Mouse (Mus musculus): ENCODE results near the gene Stk24. TPM values are rescaled to one million over a fixed set of nuclear protein-coding genes. Genes with fewer than 3 reads are reported as not detected.

Stk24 gene
- polyA plus RNA-seq, 1 experiment = 37.2 TPM

GRCm38 (mm10) chr14:121244104-121244503, 135.7 kb downstream of the Stk24 start:
- 94% methylated on average over 15 of the region's 15 CpGs for WGBS

GRCm38 (mm10) chr14:121239386-121239785, 140.4 kb downstream of the Stk24 start:
- Histone ChIP-seq H3K27ac (ENCODE audit: insufficient read depth, low read length) (no peak overlapping the region), H3K4me3 (replicated peaks; ENCODE audit: insufficient read depth, low read depth, low read length) (no peak overlapping the region), H3K4me1 (ENCODE audit: control insufficient read depth, insufficient read depth, low read length) (no peaks in the 10 kb centered on the region), H3K27me3 (ENCODE audit: control insufficient read depth, insufficient read depth, low read length) (no peaks in the 10 kb centered on the region)
- DNase-seq = no peak
- WGBS = 92% methylated on average over 8 of the region's 8 CpGs
- no peak for TF ChIP-seq CTCF (IDR thresholded peaks at IDR 0.05; ENCODE audit: borderline replicate concordance, insufficient read depth, low read depth, low read length)
- no peak for TF ChIP-seq POLR2A (IDR thresholded peaks at IDR 0.05; ENCODE audit: borderline replicate concordance, insufficient read depth, low read length)

More at GRCm38 (mm10) chr14:121244104-121244503, 135.7 kb downstream of the Stk24 start:
- H3K4me1 ChIP-seq (ENCODE audit: control insufficient read depth, insufficient read depth, low read length) = no peaks in the 10 kb centered on the region
- TF ChIP-seq CTCF (IDR thresholded peaks at IDR 0.05; ENCODE audit: borderline replicate concordance, insufficient read depth, low read depth, low read length) = no peak
- TF ChIP-seq POLR2A (IDR thresholded peaks at IDR 0.05; ENCODE audit: borderline replicate concordance, insufficient read depth, low read length) = no peak
- H3K27me3 ChIP-seq (ENCODE audit: control insufficient read depth, insufficient read depth, low read length) = no peaks in the 10 kb centered on the region
- H3K4me3 ChIP-seq (replicated peaks; ENCODE audit: insufficient read depth, low read depth, low read length) = no peak overlapping the region
- no peak overlapping the region for H3K27ac ChIP-seq (ENCODE audit: insufficient read depth, low read length)
- no peak for DNase-seq

- H3K27ac ChIP-seq (ENCODE audit: insufficient read depth, low read length) = no peak overlapping the region
- H3K4me1 ChIP-seq (ENCODE audit: control insufficient read depth, insufficient read depth, low read length) = no peaks in the 10 kb centered on the region
- DNase-seq = no peak
- WGBS = 96% methylated on average over 10 of the region's 10 CpGs
- no peaks in the 10 kb centered on the region for H3K27me3 ChIP-seq (ENCODE audit: control insufficient read depth, insufficient read depth, low read length)
- H3K4me3 ChIP-seq (replicated peaks; ENCODE audit: insufficient read depth, low read depth, low read length) = no peak overlapping the region
- TF ChIP-seq CTCF (IDR thresholded peaks at IDR 0.05; ENCODE audit: borderline replicate concordance, insufficient read depth, low read depth, low read length) (no peak), POLR2A (IDR thresholded peaks at IDR 0.05; ENCODE audit: borderline replicate concordance, insufficient read depth, low read length) (no peak)
These were observed 141.1 kb downstream of the Stk24 start for GRCm38 (mm10) chr14:121238727-121239126.

- H3K27ac ChIP-seq (ENCODE audit: insufficient read depth, low read length) = no peak overlapping the region
- DNase-seq = no peak
- WGBS = 69% methylated on average over 4 of the region's 4 CpGs
- no peaks in the 10 kb centered on the region for H3K4me1 ChIP-seq (ENCODE audit: control insufficient read depth, insufficient read depth, low read length)
- no peak overlapping the region for H3K4me3 ChIP-seq (replicated peaks; ENCODE audit: insufficient read depth, low read depth, low read length)
- TF ChIP-seq POLR2A (IDR thresholded peaks at IDR 0.05; ENCODE audit: borderline replicate concordance, insufficient read depth, low read length) (no peak), CTCF (IDR thresholded peaks at IDR 0.05; ENCODE audit: borderline replicate concordance, insufficient read depth, low read depth, low read length) (no peak)
- no peaks in the 10 kb centered on the region for H3K27me3 ChIP-seq (ENCODE audit: control insufficient read depth, insufficient read depth, low read length)
These were observed 143.1 kb downstream of the Stk24 start for GRCm38 (mm10) chr14:121236736-121237135.

Other genes with a start within 250 kb of the Stk24 start
- gene Slc15a1, start 125.2 kb upstream of the Stk24 start, polyA plus RNA-seq (2012; rRNA removed) = 0.03 TPM in 1 of 2 replicates, not detected in the other

All from cerebellum, adult 2 months (tissue).